Mouse (Mus musculus): ENCODE measurements around the gene Edaradd.

- TF ChIP-seq GATA1 (IDR thresholded peaks at IDR 0.05; ENCODE audit: borderline replicate concordance, low read length), result no peak
- no peak for TF ChIP-seq FLI1 (IDR thresholded peaks at IDR 0.05; ENCODE audit: low read length)
These were observed 46.4 kb downstream of the Edaradd start for GRCm38 (mm10) chr13:12473724-12474378.

Data from megakaryocyte, embryonic 14.5 days (primary cell).